Mouse (Mus musculus): ENCODE results near the gene Cpsf4l.

GRCm38 (mm10) chr11:113698013-113698545 is 11.7 kb downstream of the Cpsf4l start:
- TF ChIP-seq ZC3H11A (IDR thresholded peaks at IDR 0.05; ENCODE audit: borderline replicate concordance, low read depth, low read length), result no peak
- TF ChIP-seq CHD2 (IDR thresholded peaks at IDR 0.05; ENCODE audit: low read depth, low read length), result no peak
- no peak for TF ChIP-seq ZNF384 (IDR thresholded peaks at IDR 0.05; ENCODE audit: low read depth, low read length)
